Mouse (Mus musculus) forelimb bud, embryonic 11.5 days (tissue): ENCODE results near the gene Mucl3.

Experiments
- DNase-seq: peaks from one replicate; pipeline ENCODE4 v3.0.0-alpha.2; 2012; ENCODE audit warnings: low read depth, low spot score

The Mucl3 gene

GRCm38 (mm10) chr17:35635699-35636111 lies 7.8 kb downstream of the Mucl3 start:
- peak; percentile 74 for DNase-seq

GRCm38 (mm10) chr17:35635202-35635601 lies 8.3 kb downstream of the Mucl3 start:
- no peak for DNase-seq

- peak; percentile 21 for DNase-seq
These were observed 9.5 kb downstream of the Mucl3 start for GRCm38 (mm10) chr17:35633992-35634391.

GRCm38 (mm10) chr17:35626537-35626936 lies 17.0 kb downstream of the Mucl3 start, which contains the start of gene Gm9573:
Gm9573 (minus strand) TSS chr17:35626637.
- no peak for DNase-seq

DNA sequence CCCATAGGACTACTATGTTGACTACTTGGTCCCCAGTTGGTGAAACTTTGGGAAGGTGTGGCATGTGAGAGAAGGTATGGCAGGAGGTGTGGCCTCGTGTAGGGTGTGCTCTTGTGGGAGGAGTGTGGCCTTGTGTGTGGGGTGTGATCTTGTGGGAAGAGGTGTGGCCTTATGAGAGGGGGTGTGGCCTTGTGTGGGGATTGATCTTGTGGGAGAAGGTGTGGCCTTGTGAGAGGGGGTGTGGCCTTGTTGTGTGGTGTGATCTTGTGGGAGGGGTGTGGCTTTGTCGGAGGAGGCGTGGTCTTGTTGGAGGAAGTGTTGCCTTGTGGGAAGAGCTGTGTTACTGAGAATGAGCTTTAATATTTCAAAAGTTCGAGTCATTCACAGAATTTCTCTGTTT lies 26.4 kb downstream of the Mucl3 start:
- no peak for DNase-seq

DNA sequence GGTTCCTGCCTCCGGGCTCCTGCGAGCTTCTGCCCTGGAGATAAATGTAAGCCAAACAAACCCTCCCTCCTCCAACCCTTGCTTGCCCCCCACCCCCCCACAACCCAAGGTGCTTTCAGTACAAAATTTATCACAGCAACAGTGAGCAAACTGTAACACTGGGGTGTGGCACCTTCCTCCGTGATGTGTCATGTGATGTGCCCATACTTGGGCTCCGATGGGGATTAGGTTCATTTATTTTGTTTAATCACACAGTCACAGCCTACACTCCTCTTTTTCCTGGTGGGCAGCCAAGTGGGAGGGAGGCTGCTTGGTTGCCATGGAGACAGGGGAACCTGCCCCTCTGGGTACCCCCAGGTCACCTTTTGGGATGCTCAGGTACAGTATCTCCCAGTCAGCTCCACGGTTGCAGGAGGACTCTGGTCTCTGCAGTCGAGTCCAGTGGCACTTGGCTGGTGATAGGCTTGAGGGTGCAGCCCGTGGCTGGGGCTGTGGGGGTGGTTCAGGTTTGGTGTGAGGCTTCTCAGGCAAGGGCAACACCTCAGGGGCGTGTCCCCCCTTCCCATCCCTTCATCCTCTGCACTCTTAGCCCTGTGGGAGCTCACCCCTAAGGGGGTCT lies 41.6 kb downstream of the Mucl3 start:
- DNase-seq = no peak

- no peak for DNase-seq
These were observed 42.2 kb downstream of the Mucl3 start, which contains the start of gene Sfta2 for GRCm38 (mm10) chr17:35601249-35601648. Sfta2 (plus strand) TSS chr17:35601549.

DNA sequence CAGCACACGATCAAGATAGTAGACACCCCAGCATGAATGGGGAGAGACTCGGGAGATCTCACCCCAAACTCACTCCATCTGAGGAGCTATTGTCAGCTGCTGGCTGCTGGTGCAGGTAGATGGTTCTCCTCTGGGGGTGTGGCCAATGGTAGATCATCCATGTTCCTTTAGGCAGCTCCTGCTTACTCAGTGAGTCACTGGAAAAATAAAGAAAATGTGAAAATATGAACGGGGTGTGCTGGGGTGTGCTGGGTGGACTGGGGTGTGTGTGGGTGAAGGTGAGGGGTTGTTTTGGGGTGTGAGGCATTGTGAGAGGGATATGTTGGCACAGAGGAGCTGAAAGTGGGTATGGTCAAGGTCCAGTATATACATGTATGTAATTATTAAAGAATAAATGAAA lies 46.1 kb downstream of the Mucl3 start:
- DNase-seq = no peak

DNA sequence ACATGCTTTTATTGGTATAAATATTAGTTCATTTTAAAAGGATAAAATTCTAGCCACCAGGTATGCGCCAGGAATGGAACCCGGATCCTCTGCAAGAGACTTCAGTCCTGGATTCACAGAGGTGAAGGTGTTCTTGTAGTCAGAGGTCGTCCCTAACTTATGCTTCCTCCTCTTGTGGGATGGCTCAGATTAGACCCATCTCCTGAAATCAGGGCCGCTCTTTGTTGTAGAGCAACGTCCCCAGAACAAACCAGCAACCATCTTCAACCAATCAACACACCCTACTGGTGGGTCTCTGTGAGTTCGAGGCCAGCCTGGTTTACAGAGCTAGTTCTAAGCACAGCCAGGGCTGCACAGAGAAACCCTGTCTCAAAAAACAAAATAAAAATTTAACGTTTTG lies 49.0 kb downstream of the Mucl3 start:
- DNase-seq = no peak

DNA sequence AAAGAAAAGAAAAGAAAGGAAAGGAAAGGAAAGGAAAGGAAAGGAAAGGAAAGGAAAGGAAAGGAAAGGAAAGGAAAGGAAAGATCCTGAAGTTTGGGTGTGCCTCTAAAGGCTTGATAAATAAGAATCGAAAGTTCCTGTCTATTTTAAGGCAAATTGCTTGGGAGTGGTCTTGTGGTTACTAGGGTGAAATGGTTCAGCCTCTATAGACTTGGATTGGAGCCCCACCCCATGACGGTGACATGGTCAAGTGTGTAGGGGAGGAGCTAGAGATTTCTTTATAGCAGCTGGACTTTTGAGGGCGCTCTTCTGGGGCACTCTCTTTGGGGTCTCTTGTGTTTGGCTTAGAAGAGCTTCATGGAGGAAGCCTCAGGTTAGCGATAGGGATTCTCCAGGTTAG lies 49.7 kb downstream of the Mucl3 start:
- no peak for DNase-seq

DNA sequence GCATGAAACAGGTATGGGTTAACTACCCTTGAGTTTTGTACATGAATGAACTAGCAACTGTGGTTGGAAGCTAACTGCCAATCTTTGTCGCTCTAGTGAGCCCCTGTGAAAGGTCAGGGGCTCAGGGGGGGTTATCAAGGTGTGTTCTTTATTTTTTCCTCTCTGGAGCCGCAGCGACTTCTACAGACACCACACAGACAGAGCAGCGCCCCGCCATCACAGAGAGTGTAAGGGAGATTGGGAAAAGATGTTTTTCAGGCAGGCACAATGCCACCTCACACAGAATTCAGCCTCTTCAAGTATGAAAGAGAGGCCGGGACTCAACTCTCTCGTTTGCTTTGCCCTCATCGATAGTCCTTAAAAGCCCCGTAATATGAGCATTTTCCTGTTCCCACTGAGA lies 51.4 kb downstream of the Mucl3 start:
- DNase-seq = no peak

- no peak for DNase-seq
These were observed 51.8 kb downstream of the Mucl3 start for GRCm38 (mm10) chr17:35591731-35592130.

- no peak for DNase-seq
These were observed 52.3 kb downstream of the Mucl3 start for GRCm38 (mm10) chr17:35591219-35591578.

DNA sequence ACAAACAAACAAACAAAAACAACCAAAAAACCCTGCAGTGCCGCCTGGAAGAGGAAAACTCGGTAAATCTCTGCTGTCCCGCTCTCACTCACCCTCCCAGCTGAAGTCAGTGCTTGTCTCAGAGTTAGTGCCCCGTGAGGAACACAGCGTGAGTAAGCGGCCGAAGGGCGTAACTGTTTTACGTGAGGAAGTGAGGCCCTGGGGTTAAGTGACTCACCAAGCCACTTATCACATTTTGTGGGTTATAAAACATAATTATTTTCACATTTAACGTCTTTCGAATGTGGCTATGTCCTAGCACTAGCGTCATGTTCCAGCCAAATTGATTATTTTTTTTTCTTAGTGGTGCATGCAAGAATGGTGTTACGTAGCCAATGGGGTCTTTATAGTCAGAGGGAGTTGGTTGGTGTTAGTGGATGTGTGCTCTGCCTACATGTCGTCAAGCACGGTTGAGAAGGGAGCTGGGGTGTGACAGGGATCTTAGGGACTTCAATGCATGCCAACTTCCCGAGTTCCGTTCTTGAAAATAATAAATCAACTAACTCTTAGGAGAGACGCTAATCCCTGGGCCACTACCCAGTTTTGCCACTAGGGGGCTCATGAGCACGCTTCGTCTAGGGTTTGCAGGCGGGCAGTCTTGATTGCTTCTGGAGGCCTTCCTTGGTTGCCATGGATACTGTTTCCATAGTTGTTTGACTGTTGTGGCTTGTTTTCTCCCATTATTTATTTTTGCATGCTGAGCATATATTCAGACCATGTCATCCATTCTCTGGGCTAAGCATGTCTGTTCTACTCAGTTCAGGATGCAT lies 52.9 kb downstream of the Mucl3 start:
- peak; percentile 89 for DNase-seq

GRCm38 (mm10) chr17:35588387-35588786 lies 55.1 kb downstream of the Mucl3 start:
- DNase-seq = no peak

GRCm38 (mm10) chr17:35587291-35587690 lies 56.2 kb downstream of the Mucl3 start:
- DNase-seq = no peak
